Mouse (Mus musculus): ENCODE data around the gene Gm5475.
"Not testable (repeated sequence)": the region's sequence is repeated elsewhere in the genome, so short reads cannot be mapped to it uniquely, and the experiment has no call there.

The Gm5475 gene

DNA sequence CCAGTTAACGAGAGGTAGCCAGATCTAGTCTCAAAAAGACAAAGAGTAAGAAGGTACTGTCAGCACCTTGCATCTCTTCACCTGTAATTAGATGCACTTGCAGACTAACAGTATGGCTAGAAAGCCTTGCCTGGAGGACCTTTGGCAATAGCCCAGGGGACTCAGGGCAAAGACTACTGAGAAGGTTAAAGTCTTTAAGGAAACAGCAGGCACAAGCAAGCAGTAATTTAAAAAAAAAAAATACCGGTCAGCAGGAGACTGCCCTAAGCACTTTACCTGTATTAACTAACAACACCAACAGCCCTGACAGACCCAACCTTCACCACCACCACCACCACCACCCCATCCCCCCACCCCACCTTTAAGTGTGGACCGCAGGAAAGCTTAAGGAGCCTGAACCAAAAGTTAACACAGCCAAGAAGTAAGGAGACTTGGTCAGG lies at the start of gene Gm5475:
Gm5475 (plus strand) TSS at position 390 of the 440 bp plus-strand sequence.
- in situ Hi-C loops (cut with MboI, MseI): not testable (repeated sequence)

DNA sequence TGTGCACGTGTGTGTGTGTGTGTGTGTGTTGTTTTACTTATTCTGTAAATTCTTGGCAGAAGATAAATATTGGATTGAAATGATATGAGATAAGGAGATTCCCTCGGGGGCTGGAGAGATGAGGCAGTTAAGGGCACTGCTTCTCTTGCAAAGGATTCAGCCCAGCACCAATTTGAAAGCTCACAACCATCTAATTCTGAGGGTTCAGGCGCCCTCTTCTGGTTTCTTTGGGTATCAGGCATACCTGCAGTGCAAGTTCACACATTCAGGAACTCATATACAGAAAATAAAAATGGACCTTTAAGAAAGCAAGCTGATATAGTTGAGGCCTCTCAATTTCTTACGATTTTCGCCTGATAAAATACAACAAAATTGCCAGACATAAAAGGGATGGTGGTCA lies 46.9 kb upstream of the Gm5475 start:
- in situ Hi-C loops (cut with MboI, MseI): loop anchor here (5.0 kb wide), 1 partner anchor 43 kb away; the partner anchor contains the start of gene Mettl7a3

DNA sequence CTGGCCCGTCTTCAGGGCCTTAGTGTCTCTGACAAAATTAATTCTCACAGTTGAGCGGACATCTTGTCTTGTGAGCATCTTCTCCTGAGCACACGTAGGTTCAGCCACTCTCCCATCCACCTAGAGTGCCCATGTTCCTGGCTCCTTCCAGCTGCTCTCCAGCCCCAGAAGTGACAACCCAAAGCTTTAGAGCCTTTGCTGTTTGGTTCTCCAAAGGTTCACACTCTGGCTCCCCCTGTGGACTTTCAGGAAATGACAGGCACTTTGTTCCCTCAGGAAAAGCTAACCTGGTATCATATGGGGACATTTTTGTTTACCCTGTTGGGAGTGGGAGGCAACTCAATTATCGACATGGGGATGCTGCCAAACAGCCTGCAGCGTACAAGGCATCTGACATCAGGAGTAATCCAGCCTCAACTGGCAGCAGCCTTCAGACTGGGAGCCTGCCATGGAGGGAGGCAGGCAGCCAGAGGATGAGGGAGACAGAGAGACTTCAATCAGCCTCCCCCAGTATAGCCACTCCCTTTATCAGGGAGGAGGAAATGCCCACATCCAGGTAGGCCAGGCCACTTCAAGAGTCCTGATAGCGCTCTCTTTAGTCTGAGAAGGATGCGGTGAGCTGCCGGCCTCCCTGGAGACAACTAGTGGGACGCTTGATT lies 44.0 kb upstream of the Gm5475 start:
- in situ Hi-C loops (cut with MboI, MseI): loop anchor here (5.0 kb wide), 1 partner anchor 46 kb away; the partner anchor contains the start of gene Mettl7a3

DNA sequence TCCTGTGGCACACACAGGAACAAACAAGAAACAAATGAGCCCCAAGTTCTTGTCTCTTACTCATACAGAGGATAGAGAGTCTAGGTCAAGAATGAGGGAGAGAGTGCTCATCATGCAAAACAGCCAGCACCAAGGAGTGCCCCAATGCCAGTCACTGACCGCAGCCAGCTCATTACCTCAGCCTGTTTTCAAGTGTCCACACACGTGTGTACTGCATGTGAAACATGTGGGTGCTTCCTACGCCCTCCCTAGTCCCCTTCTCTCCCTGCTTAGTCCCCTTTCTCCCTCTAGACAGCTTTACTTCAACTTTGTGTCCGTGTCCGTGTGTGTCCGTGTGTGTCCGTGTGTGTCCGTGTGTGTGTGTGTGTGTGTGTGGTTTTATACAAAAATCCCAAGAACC lies 42.3 kb upstream of the Gm5475 start:
- in situ Hi-C loops (cut with MboI, MseI): loop anchor here (5.0 kb wide), 1 partner anchor 47 kb away; the partner anchor contains the start of gene Mettl7a3

DNA sequence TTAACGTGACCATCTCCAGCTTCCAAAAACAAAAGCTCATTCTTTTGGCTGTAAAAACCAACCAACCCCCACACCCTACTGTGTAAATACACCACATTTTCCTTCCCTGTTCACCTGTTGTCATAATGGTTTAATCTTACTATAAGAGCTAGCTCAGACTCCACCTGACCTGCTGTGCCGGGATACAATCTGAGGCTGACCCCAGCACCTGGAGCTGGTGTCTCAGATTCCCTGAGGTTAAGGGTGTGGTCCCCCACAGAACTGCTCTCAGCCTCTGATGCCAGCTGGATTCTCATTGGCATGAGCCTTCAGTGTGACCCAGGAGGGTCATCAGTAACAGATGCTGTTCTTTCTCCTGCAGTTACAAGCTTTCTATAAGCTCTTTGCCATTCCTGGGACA lies 41.8 kb upstream of the Gm5475 start:
- in situ Hi-C loops (cut with MboI, MseI): no loop called here

DNA sequence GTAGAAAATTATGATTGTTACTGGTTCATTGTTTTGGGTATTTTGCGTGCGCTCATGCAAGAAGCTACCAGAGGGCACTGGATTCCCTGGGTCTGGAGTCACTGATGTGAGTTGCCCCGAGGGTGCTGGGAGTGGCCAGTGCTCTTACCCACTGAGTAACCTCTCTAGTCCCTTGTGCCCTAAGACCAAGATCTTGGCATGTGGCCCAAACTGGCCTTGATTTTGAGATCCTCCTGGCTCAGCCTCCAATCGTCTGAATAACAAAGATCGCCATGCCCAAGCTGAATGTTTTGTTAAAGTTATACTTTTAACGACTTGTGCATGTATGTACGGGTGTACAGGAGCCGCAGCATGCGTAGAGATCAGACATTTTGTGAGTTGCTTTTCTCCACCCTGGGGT lies 36.2 kb upstream of the Gm5475 start:
- in situ Hi-C loops (cut with MboI, MseI): no loop called here

DNA sequence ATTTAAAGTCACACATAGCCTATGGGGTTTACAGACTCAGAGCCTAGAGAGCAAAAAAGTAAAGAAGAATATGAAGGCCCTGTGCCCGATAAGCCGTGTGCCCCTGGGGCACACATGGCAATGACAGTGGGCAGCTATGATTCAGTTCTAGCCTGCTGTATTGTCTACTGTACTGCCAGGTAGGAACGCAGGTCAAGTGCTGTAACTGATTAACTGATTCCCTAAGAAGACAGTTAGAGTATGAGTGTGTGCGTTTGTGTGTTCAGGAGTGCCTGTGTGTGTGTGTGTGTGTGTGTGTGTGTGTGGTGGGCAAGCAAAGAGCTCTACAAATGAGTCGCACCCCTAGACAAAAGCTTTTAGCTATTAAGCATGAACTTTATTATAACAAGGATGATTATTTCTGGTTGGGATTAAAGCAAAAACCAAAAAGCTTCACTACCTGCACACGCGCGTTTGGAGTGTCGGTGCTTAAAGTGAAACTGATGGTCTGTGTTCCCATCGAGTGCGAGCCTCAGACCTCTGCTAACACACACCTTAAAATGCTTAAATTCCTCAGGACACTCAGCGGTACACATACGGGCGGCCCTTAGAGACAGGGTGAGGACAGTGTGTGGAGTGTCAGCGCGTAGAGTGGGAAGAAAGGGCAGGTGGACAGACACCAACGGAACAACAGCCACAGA lies 34.3 kb upstream of the Gm5475 start:
- in situ Hi-C loops (cut with MboI, MseI): no loop called here

DNA sequence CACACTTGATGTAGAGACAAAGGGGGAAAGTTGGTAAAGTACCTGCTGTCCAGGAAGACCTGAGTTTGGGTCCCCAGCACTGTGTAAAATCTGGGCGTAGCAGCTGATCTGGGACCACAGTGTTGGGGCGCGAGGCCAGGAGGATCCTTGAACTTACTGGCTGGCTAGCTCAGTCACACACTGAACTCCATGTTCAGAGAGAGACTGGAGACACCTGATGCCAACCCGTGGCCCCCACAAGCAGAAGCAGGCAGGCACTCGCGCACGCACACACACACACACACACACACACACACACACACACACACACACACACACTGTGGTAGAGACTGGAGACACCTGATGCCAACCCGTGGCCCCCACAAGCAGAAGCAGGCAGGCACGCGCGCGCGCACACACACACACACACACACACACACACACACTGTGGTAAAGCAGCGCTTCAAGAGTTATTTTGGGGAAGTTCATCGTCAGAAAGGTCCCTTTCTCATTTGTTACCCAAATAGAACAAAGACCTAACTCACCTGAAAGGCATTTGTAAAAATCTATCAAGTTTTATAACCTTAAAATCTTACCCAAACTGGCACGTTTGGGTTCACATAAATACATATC lies 33.6 kb upstream of the Gm5475 start:
- in situ Hi-C loops (cut with MboI, MseI): no loop called here

DNA sequence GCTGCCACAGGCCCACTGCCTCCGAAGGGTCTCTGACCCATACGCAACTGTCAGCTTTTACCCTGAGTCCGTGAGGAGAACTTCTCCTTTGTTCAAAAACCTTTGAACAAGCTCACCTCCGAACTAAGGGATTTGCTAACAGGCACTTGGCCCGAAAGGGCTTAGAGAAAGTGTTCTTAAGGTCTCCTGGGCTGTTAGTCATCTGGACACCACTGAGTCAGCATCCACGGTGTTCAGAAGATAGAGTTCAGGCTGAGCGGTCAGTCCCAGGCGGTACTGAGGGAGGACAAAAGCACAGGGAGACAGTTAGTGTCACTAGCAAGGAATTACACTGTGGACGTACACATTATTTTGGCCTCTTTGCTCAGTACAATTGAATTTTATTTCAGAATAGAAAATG lies 33.1 kb upstream of the Gm5475 start:
- in situ Hi-C loops (cut with MboI, MseI): no loop called here

DNA sequence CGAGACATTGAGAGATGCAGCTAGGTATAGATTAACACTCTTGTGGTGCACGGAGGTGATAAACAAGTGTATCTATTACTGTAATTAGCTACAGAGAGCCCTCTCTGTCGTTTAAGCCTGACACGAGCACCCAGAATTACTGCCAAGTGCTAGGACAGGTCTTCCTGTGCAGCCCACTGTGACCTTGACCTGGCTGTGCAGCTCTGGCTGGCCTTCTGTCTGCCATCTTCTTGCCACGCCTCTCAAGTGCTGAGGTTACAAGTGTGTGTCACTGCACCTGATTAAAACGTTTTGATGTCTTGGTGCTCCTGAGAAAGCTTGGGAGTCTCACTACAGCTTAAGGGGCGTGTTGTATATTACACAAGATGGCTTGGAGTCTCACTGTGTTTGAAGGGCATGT lies 30.9 kb upstream of the Gm5475 start:
- in situ Hi-C loops (cut with MboI, MseI): no loop called here

DNA sequence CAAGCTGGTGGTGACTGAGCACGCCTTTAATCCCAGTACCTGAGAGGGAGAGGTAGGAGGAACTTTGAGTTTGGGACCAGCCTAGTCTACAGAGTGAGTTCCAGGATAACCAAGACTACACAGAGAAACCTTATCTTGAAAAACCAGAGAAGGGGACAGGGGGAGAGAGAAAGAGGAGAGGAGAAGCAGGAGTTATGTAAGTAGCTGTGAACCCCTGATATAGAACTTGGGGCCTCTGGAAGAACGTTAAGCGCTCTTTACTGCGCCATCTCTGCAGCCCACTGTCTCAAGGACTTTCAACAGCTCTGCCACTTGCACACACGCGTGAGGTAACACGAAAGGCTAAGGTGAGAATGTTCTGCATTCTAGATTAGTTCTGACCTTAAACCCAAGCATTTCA lies 30.3 kb upstream of the Gm5475 start:
- in situ Hi-C loops (cut with MboI, MseI): no loop called here

DNA sequence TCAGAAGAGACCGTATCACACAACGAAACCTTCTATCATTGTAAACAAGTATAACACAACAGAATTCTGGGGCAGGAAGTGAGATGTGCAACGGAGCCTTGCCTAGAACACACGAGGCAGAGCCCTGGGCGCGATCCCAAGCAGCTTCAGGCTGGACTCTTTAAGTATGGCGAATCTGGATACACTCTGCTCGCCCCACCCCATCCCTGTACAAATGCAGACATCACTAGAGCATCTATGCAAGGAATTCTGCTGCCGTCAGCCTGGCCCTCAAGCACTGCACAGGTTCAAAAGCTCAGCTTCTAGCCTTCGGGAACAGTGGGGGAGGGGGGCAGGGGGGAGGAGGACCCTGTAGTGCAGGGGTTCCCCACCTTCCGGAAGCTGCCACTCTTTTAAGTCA lies 28.9 kb upstream of the Gm5475 start:
- in situ Hi-C loops (cut with MboI, MseI): no loop called here

DNA sequence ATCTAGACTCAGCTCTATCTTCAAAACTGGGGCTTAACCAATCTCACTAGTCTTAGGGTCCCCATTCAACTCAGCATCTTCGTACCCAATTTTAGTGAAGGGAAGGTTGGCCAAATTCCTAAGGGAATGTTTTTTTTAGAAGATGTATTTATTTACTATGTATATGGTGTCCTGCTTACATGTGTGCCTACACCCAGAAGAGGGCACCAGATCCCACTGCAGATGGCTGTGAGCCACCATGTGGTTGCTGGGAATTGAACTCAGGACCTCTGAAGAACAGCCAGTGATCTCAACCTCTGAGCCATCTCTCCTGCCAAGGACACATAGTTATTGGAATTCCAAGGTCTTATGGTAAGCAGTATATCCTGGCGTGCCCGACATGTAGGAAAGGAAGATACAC lies 26.4 kb upstream of the Gm5475 start:
- in situ Hi-C loops (cut with MboI, MseI): no loop called here

DNA sequence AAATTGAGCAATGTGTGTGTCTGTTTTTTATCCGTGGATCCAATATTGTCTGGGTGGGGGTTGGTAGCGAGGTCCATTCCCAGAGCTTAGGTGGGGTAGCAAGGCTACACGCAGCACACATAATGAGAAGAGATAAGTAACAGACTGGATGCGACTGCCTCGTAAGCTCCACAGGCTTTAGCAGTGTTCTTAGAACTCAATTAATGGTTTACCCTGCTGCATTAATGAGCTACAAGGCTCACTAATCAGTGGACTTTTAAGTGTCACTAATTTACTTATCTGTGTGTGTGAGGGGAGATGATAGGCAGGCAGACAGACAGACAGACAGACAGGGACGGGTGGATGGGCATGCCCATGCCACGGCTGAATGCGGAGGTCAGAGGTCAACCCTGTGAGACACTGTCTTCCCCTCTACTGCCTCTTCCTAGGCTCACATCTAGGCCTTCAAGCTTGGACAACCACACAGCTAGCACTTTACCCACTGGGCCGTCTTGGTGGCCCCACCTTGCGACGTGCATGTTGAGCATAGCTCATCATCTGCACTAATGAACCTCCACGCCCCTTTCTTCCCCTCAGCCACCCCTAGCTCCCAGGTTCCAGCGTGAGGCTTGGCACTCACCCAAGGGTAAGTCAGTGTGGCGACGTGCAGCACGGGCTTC lies 21.2 kb upstream of the Gm5475 start:
- in situ Hi-C loops (cut with MboI, MseI): no loop called here

DNA sequence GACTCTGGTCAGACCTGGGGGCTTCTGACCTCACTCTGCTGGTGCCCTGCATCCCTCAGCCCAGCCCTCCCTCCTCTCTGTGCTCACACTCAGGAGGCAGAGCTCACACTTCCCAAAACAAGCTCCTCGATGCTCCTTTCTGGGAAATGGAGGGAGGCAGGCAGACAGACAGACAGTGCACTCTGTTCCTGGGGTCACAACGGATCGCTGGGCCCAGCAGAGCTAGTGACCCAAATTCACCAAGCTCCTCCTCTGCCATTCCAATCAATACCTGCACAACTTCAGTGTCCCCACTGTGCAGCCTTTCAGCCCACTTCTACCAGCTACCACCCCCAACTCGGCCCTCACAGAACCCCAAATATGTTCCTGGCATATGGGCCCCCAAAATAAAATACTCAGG lies 20.1 kb upstream of the Gm5475 start:
- in situ Hi-C loops (cut with MboI, MseI): no loop called here

DNA sequence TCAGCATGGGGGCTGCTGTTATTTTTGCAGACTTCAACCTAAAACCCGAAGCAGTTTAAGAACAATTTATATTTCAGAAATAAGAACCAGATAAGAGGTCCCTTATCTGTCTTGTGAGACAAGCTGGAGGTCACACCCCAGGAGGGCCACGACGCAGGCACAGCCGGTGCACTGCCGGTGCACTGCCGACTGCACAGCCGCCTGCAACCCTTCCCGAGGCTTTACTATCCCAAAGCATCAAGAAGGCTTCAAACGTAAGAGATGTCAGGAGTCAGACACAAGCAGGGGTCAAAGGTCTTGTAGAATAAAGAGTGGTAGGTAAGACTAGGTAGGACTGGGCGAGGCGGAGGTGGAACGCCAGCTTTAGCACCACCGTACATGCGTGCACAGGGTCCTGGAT lies 19.6 kb upstream of the Gm5475 start:
- in situ Hi-C loops (cut with MboI, MseI): no loop called here

DNA sequence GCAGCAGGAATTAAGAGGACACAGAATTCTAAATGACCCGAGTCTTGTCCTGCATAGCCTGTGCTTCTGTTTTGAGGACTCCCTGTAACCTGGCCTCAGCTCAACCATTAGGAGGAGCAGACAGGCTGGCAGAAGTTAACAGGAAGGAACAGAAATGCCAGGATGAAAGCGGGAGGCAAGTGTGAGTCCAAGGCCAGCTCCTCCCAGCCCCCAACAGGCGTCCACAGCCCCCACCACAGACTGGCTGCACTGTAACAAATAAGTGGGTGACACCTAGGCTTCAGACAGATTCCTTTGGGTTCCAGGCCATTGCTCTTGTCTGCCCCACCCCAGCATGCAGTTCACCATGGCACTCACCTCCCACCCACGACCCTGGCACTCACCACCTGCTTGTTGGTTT lies 19.1 kb upstream of the Gm5475 start:
- in situ Hi-C loops (cut with MboI, MseI): no loop called here

DNA sequence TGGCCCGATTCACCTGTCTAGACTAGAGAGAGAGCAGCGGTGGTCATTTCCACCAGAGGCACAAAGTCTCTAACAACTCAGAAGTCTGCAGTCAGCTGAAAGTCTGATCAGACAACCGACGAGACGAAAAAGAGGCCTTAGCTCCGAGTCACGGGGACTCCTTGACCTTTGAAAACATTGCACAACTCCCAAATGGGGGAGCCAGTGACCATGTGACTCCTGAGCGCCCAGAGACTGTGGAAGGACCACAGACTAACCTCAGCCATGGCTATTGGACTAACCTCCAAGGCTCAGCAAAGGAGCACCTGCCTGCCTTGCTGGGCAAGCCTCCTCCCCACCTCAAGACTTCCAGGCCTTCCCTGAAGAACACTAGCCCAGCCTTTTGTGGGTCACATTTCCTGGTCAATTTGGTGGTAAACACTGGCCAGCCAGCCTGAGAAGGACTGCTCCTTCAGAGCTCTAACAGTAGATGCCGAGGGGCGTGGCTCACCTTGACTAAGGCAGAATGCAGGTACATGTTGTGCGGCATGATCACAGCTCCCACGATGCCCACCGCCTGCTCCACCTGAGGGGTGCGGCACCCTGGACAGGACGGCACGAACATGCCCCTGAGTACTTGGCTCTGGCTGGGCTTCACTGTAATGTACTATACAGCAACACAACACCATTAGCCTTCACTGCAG lies 18.5 kb upstream of the Gm5475 start:
- in situ Hi-C loops (cut with MboI, MseI): no loop called here

DNA sequence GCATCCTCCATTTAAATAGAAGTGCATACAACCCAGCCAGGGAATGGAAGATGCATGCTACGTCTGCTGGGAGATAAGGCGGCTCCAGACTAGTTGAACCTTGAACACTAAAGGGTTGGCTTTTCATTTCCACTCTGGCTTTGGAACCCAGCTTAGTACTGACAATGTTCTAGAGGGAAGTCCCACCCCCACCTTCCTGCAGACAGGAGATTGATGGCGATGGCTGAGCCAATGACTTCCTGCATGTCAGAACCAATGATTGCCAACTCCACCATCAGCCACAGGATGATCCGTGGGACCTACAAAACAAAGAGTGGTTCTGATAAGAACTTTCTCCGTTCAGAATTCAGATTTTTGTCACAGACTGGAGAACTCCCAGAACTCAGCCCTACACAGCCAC lies 15.9 kb upstream of the Gm5475 start:
- in situ Hi-C loops (cut with MboI, MseI): no loop called here

DNA sequence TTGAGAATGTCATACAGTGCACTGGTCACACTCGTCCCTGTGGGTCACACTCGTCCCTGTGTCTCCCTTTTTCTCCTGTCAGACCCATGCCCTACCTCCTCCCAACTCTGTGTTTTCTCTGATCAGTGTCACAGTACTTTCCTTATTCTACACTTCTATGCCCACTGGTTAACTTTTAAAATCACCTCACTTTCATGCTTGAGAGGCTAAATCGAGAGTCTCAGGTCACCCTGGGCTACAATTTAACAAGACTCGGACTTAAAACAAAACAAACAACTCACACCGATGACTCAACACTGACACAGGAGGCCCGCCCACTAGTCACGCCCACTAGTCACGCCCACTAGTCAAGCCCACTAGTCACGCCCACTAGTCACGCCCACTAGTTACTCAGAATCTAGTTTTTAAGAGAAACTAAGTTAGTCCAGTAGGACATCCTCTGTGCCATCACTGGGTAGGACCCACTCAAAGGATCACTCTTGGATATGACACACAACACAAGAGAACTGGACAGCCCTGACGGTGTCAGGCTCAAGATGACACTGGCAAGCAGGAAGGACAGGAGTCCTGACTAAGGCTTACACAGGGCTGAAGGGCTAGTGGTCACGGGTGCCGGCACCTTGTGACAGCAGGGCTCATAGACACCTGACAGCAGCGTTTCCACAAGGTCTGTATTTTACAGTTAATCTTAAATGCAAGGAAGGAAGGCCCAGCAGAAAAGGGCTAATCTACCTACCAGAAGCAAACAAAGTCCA lies 10.9 kb upstream of the Gm5475 start:
- in situ Hi-C loops (cut with MboI, MseI): loop anchor here (5.0 kb wide), 1 partner anchor 41 kb away; no protein-coding TSS in a partner anchor

DNA sequence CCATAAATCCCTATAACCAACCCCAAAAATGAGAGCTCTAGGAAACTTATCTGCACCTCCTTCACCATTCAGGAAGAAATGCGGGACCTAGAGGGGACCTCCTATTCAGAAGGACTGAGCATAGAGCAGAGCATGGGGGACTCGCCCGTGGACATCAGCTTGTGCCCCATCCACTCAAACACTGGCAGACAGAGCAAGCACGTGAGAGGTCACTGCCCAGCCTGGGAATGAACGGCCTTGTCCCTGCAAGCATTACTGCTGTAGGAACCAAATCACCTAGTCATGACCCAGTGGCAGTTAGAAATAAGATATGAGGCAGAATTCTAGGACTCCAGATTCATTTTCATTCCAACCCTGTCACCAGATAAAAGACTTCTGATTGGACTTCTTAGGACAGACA lies 10.2 kb upstream of the Gm5475 start:
- in situ Hi-C loops (cut with MboI, MseI): loop anchor here (5.0 kb wide), 1 partner anchor 41 kb away; no protein-coding TSS in a partner anchor
